Mouse (Mus musculus) ovary, adult 18-20 months (tissue): ENCODE measurements around the gene Cryba2.

Experiments used
- DNase-seq: peaks from one replicate; pipeline ENCODE4 v3.0.0; 2022; ENCODE audit warnings: low spot score, mixed read lengths

Cryba2 gene

GRCm38 (mm10) chr1:74884196-74885141 is 8.5 kb downstream of the Cryba2 start:
- no peak for DNase-seq

GRCm38 (mm10) chr1:74883441-74883840 is 9.5 kb downstream of the Cryba2 start:
- DNase-seq, result no peak

- no peak for DNase-seq
These were observed 10.1 kb downstream of the Cryba2 start for GRCm38 (mm10) chr1:74882828-74883227.

GRCm38 (mm10) chr1:74882055-74882734 is 10.7 kb downstream of the Cryba2 start:
- DNase-seq, result no peak

- no peak for DNase-seq
These were observed 12.1 kb downstream of the Cryba2 start for GRCm38 (mm10) chr1:74880785-74881360.

GRCm38 (mm10) chr1:74877199-74877598 is 15.7 kb downstream of the Cryba2 start:
- DNase-seq, result no peak

- DNase-seq, result no peak
These were observed 20.7 kb downstream of the Cryba2 start for GRCm38 (mm10) chr1:74872218-74872617.

GRCm38 (mm10) chr1:74861783-74862182 is 31.2 kb downstream of the Cryba2 start:
- no peak for DNase-seq

GRCm38 (mm10) chr1:74859223-74859984 is 33.5 kb downstream of the Cryba2 start:
- no peak for DNase-seq

GRCm38 (mm10) chr1:74858805-74859204 is 34.1 kb downstream of the Cryba2 start:
- DNase-seq, result no peak

- DNase-seq, result peak; percentile 39
These were observed 34.7 kb downstream of the Cryba2 start for GRCm38 (mm10) chr1:74858171-74858719.

GRCm38 (mm10) chr1:74857677-74858076 is 35.3 kb downstream of the Cryba2 start:
- DNase-seq, result no peak

GRCm38 (mm10) chr1:74857201-74857600 is 35.7 kb downstream of the Cryba2 start:
- no peak for DNase-seq

- no peak for DNase-seq
These were observed 36.2 kb downstream of the Cryba2 start for GRCm38 (mm10) chr1:74856791-74857190.

GRCm38 (mm10) chr1:74856439-74856720 is 36.6 kb downstream of the Cryba2 start:
- no peak for DNase-seq

GRCm38 (mm10) chr1:74855651-74856438 is 37.1 kb downstream of the Cryba2 start:
- DNase-seq, result no peak

GRCm38 (mm10) chr1:74855156-74855555 is 37.8 kb downstream of the Cryba2 start:
- DNase-seq, result no peak

GRCm38 (mm10) chr1:74854306-74855056 is 38.5 kb downstream of the Cryba2 start, which contains the start of gene Cdk5r2:
TSS of gene Cdk5r2 (plus strand) at chr1:74854934.
- DNase-seq, result peak; percentile 68

GRCm38 (mm10) chr1:74851001-74851775 is 41.8 kb downstream of the Cryba2 start:
- no peak for DNase-seq
